Mouse (Mus musculus): ENCODE measurements around the gene E130308A19Rik. TPM values are rescaled to one million over a fixed set of nuclear protein-coding genes. Genes with fewer than 3 reads are reported as not detected.

Gene E130308A19Rik
- total RNA-seq (2021) = 1 to 10 TPM; 7.1 TPM
- long read RNA-seq, experiment 1, partial matches to known transcripts = 0 of 3 reads
- long read RNA-seq, experiment 1, other reads (novel, unspliced or antisense) = 3 of 3 reads
- long read RNA-seq, experiment 2, partial matches to known transcripts = 0 of 1 reads
- long read RNA-seq, experiment 2, other reads (novel, unspliced or antisense) = 1 of 1 reads

- DNase-seq = peak; percentile 71 to 84
Observed at GRCm38 (mm10) chr4:59625998-59626910, at the start of gene E130308A19Rik. Gene E130308A19Rik (plus strand): TSS chr4:59626211.

GRCm38 (mm10) chr4:59580495-59581281 lies 45.3 kb upstream of the E130308A19Rik start:
- DNase-seq = peak in 1 of 2 experiments; percentile 32

DNA sequence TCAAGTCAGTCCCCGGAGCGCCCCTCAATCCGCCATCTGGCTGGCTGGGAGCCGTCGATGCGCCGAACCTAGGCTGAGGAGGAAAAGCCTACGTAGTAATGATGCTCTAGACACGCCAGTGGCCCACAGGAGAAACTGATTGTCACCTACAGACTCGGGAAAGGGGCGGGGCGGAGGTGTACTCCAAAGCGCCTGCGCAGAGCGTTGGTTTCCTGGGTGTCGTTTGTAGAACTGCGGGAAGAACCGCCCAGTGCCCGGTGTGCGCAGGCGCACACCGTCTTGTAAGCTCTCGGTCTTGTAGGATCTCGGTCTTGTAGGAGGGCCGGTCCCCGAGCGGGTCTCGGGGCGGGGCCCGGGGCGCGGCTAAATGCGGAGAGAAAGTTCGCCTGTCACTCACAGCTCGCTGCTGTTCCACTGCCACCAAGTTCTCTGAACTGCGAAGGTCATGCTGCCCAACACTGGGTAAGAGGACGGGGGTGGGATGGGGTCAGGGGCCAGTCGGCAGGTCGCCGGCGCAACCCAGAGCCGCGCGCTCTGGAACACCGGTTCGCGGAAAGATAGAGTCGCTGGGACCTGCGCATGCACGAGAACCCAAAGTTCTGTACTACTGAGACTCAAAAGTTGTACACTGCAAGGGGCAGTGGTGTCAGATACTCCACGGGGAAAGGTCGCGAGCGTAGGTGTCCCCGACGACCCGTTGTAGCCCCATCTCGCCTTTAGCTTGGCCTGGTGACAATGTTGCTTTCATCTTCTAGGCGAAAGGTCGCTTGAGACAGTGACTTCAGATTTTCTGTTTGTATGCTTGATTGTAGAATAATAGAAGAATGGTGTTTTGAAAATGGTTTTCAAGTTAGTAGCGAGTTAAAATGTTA lies 44.5 kb upstream of the E130308A19Rik start, which contains the start of gene Hsdl2:
Gene Hsdl2 (plus strand): TSS at position 250 of the 872 bp plus-strand sequence.
- peak; percentile 98 to 99 for DNase-seq

- DNase-seq = peak in 1 of 2 experiments; percentile 30
Observed at GRCm38 (mm10) chr4:59582186-59582585, 43.8 kb upstream of the E130308A19Rik start.

DNA sequence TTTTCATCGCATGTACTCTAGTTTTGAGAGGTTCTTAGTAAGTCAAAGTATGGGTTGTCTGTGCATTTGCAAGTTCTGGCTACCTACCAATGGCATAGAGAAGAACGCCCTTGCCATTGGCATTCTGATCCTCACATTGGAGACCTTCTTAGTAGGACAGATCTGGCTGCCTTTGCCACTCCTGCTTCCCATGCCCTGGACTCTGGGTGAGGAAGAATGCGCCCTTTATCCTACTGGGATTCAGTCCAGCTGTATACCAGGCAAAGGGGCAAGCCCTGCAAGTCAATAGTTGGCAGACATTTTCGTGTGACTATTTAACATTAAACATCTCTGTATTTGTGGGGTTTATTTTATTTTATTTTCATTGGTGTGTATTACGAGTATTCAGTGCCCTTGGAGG lies 40.9 kb upstream of the E130308A19Rik start:
- peak; percentile 74 to 85 for DNase-seq

GRCm38 (mm10) chr4:59587215-59587871 lies 38.7 kb upstream of the E130308A19Rik start:
- no peak for DNase-seq

GRCm38 (mm10) chr4:59587872-59588226 lies 38.2 kb upstream of the E130308A19Rik start:
- no peak for DNase-seq

GRCm38 (mm10) chr4:59594614-59595013 lies 31.4 kb upstream of the E130308A19Rik start:
- no peak for DNase-seq

DNA sequence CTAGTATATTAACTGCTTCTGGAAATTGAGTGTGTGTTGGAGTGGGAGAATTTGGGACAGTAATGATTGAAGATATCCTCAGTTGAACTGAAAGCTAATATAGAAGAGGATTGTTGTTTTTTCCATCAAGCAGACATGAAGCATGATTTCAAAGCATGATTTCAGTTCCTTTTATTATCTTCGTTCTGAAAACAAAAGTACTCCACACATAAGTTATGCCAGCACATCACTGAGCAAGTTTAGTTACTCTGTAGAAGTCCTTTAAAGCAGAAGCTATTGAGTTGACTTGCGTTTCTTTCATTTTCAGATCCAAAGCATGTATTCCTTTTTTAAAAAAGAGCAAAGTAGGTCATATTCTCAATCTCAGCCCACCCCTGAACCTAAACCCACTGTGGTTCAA lies 29.5 kb upstream of the E130308A19Rik start:
- no peak for DNase-seq

GRCm38 (mm10) chr4:59602704-59603103 lies 23.3 kb upstream of the E130308A19Rik start:
- DNase-seq = no peak

DNA sequence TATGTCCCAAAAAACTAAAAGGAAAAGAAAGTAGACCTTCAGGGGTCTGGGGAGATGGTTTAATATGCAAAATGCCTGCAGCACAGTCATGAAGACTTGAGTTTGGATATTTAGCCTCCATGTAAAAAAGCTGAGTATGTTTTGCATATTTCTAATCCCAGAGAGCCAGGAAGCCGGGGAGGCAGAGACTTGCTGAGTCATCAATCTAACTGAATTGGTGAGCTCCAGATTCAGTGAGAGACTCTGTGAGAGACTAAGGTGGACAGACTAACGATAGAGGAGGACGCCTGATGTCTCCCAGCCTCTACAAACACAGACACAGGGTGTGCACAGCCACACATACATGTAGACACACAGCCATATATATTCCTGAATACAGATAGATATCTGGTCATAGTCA lies 21.1 kb upstream of the E130308A19Rik start:
- DNase-seq = no peak

- DNase-seq = no peak
Observed at GRCm38 (mm10) chr4:59605501-59605900, 20.5 kb upstream of the E130308A19Rik start.

GRCm38 (mm10) chr4:59610411-59610810 lies 15.6 kb upstream of the E130308A19Rik start:
- DNase-seq = no peak

DNA sequence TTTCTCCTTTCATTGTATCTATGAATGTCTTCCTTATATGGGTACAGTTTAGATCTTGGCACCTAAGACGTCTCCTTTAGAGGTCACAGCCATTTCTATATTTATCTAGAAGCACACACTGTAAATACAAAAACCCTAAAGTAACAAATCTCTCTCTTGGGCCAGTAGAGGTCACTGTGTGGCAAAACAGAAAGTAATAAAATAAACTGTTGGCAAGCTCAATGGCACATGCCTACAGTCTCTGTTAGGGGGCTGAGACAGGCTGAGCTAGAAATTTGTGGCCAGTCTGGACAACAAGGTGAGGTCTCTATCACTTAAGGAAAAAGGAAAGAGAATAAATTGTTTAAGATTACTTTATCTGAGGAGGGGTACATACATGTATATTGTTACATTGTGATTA lies 11.0 kb upstream of the E130308A19Rik start:
- DNase-seq = peak; percentile 39 to 51

DNA sequence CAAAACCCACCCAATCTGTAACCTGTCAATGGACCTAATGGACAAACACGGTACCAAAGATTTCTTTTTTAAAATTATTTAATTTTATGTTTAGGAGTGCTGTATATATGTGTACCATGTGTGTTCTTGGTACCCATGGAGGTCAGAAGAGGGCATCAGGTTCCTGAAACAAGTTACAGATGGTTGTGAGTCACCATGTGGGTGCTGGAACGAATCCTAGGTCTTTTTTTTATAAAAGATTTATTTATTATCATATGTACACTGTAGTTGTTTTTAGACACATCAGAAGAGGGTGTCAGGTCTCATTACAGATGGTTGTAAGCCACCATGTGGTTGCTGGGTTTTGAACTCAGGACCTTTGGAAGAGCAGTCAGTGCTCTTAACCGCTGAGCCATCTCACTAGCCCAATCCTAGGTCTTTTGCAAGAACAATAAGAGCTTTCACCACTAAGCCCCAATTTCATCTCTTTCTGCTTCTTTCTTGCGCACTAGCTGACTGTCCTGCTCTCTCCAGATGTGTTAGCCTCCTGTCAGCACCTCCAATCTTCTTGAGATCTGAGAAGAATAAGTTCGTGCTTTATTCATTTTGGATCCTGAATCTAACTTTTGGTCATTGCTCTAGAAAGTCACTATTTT lies 6.3 kb upstream of the E130308A19Rik start:
- no peak for DNase-seq

DNA sequence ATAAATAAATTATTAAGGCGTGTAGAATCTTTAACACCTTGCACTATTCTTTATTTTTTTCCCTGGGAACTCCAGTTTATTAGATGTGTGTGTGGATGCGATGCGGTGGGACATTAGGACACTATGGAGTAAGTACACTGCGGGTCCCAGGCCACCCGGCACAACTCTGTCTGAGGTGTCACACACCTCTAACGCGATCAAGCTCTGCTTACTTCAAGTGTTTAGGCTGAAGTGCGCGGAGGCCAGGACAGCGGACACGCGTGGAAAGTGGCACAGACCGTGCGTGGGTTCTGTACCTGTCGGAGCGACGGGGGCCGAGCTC lies 374 bp upstream of the E130308A19Rik start:
- no peak for DNase-seq

GRCm38 (mm10) chr4:59628255-59628654 lies 2.2 kb downstream of the E130308A19Rik start:
- no peak for DNase-seq

DNA sequence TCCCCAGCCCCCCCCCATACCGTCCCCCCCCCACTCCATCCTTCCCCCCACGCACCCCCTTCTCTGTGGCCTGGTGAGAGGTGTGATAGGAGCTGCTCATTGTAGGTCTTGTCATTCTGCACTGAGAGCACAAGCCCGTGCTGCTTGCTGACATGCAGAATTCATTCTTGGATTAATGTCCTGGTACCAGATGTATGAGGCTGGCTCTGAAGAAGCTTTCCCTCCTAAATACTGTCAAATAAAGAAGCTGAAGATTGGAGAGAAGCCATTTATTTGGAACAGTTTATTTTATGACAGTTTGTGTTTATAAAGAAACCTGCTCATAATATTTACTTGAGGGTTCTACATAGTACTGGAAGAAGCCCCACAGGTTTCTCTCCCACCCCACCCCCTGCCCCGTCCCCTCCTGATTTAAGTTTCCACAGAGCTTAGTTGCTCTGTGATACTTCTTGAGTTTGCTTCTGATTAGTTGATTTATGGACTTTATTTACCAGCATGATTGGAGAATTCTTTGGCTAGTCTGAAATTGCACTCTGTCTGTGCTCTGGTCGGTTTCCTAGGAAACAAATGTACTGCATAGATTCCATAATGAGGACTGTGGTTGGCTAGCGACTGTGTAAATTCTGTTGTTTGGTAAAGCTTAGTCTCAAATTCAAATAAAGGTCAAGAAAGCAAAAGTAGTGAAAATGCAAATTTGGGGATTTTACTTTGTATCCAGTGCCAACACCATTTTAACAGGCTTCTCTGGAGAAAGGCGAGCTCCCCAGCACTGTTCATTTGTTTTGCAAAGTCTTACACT lies 3.3 kb downstream of the E130308A19Rik start:
- no peak for DNase-seq

DNA sequence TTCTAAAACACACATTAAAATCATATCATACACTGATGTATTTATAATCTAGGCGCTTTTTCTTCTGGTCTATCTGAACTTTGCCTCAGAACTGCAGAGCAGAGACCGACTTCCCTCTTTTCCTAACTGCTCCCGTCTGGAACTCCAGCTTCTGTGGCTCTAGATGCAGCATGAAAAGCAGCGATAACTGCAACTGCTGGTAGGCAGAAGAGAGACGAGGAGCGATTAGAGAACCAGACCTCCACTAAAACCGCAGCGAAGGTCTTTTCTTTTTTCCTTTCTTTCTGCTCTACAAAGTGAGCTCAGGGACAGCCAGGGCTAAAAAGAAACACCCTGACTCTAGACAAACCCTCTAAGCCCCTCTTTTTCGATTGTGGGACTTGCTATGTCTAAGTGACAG lies 4.1 kb downstream of the E130308A19Rik start:
- no peak for DNase-seq

- no peak for DNase-seq
Observed at GRCm38 (mm10) chr4:59634532-59634931, 8.5 kb downstream of the E130308A19Rik start.

Data from heart, adult 18-20 months (tissue).